Mouse (Mus musculus): Measurements from ENCODE around the gene Abca16. TPM values are rescaled to one million over a fixed set of nuclear protein-coding genes. Genes with fewer than 3 reads are reported as not detected.

Abca16 gene
- polyA plus RNA-seq, 1 experiment, result not detected

GRCm38 (mm10) chr7:120504663-120504979, 95.2 kb downstream of the Abca16 start:
- Histone ChIP-seq H3K79me2 (ENCODE audit: control insufficient read depth, insufficient read depth) (no peaks in the 10 kb centered on the region), H3ac (ENCODE audit: control insufficient read depth, insufficient read length, low read depth) (no peak overlapping the region), H3K79me3 (ENCODE audit: low read depth) (no peaks in the 10 kb centered on the region), H3K4me3 (ENCODE audit: insufficient read depth, poor library complexity, severe bottlenecking) (no peak overlapping the region), H3K27me3 (ENCODE audit: control insufficient read depth, insufficient read depth, insufficient read length) (no peaks in the 10 kb centered on the region), H3K36me3 (ENCODE audit: control insufficient read depth, insufficient read depth) (no peaks in the 10 kb centered on the region)
- TF ChIP-seq USF1 (IDR thresholded peaks at IDR 0.05; ENCODE audit: low read depth) (no peak), CTCF (IDR thresholded peaks at IDR 0.05; ENCODE audit: control insufficient read depth, insufficient read depth, insufficient read length) (no peak), FOSL1 (IDR thresholded peaks at IDR 0.05; ENCODE audit: insufficient read depth, low read length, poor library complexity, severe bottlenecking) (no peak), MYOD1 (IDR thresholded peaks at IDR 0.05; ENCODE audit: control insufficient read depth, insufficient read length, low read depth) (no peak), CEBPB (IDR thresholded peaks at IDR 0.05; ENCODE audit: low read depth) (no peak), MYOG (IDR thresholded peaks at IDR 0.05; ENCODE audit: control insufficient read depth, extremely low read depth, insufficient read length) (no peak), MAX (IDR thresholded peaks at IDR 0.05) (no peak)

- Histone ChIP-seq H3ac (ENCODE audit: control insufficient read depth, insufficient read length, low read depth) (no peak overlapping the region), H3K4me3 (ENCODE audit: insufficient read depth, poor library complexity, severe bottlenecking) (no peak overlapping the region), H3K79me2 (ENCODE audit: control insufficient read depth, insufficient read depth) (no peaks in the 10 kb centered on the region), H3K36me3 (ENCODE audit: control insufficient read depth, insufficient read depth) (no peaks in the 10 kb centered on the region), H3K27me3 (ENCODE audit: control insufficient read depth, insufficient read depth, insufficient read length) (no peaks in the 10 kb centered on the region), H3K79me3 (ENCODE audit: low read depth) (no peaks in the 10 kb centered on the region)
- TF ChIP-seq USF1 (IDR thresholded peaks at IDR 0.05; ENCODE audit: low read depth), result no peak
- no peak for TF ChIP-seq MAX (IDR thresholded peaks at IDR 0.05)
- no peak for TF ChIP-seq MYOD1 (IDR thresholded peaks at IDR 0.05; ENCODE audit: control insufficient read depth, insufficient read length, low read depth)
- TF ChIP-seq CTCF (IDR thresholded peaks at IDR 0.05; ENCODE audit: control insufficient read depth, insufficient read depth, insufficient read length), result no peak
- no peak for TF ChIP-seq FOSL1 (IDR thresholded peaks at IDR 0.05; ENCODE audit: insufficient read depth, low read length, poor library complexity, severe bottlenecking)
- no peak for TF ChIP-seq MYOG (IDR thresholded peaks at IDR 0.05; ENCODE audit: control insufficient read depth, extremely low read depth, insufficient read length)
- TF ChIP-seq CEBPB (IDR thresholded peaks at IDR 0.05; ENCODE audit: low read depth), result no peak
These were observed 125.4 kb downstream of the Abca16 start for GRCm38 (mm10) chr7:120534805-120535204.

- Histone ChIP-seq H3K79me2 (ENCODE audit: control insufficient read depth, insufficient read depth) (no peaks in the 10 kb centered on the region), H3ac (ENCODE audit: control insufficient read depth, insufficient read length, low read depth) (no peak overlapping the region), H3K4me3 (ENCODE audit: insufficient read depth, poor library complexity, severe bottlenecking) (no peak overlapping the region), H3K36me3 (ENCODE audit: control insufficient read depth, insufficient read depth) (no peaks in the 10 kb centered on the region), H3K79me3 (ENCODE audit: low read depth) (no peaks in the 10 kb centered on the region), H3K27me3 (ENCODE audit: control insufficient read depth, insufficient read depth, insufficient read length) (no peaks in the 10 kb centered on the region)
- TF ChIP-seq CEBPB (IDR thresholded peaks at IDR 0.05; ENCODE audit: low read depth), result no peak
These were observed 143.2 kb downstream of the Abca16 start for GRCm38 (mm10) chr7:120552479-120553180.

GRCm38 (mm10) chr7:120553181-120553551, 143.7 kb downstream of the Abca16 start:
- no peak overlapping the region for H3ac ChIP-seq (ENCODE audit: control insufficient read depth, insufficient read length, low read depth)
- no peaks in the 10 kb centered on the region for H3K27me3 ChIP-seq (ENCODE audit: control insufficient read depth, insufficient read depth, insufficient read length)
- no peaks in the 10 kb centered on the region for H3K79me2 ChIP-seq (ENCODE audit: control insufficient read depth, insufficient read depth)
- H3K79me3 ChIP-seq (ENCODE audit: low read depth), result no peaks in the 10 kb centered on the region
- TF ChIP-seq CEBPB (IDR thresholded peaks at IDR 0.05; ENCODE audit: low read depth) (no peak), FOSL1 (IDR thresholded peaks at IDR 0.05; ENCODE audit: insufficient read depth, low read length, poor library complexity, severe bottlenecking) (no peak), CTCF (IDR thresholded peaks at IDR 0.05; ENCODE audit: control insufficient read depth, insufficient read depth, insufficient read length) (no peak), MAX (IDR thresholded peaks at IDR 0.05) (no peak), MYOD1 (IDR thresholded peaks at IDR 0.05; ENCODE audit: control insufficient read depth, insufficient read length, low read depth) (no peak), MYOG (IDR thresholded peaks at IDR 0.05; ENCODE audit: control insufficient read depth, extremely low read depth, insufficient read length) (no peak), USF1 (IDR thresholded peaks at IDR 0.05; ENCODE audit: low read depth) (no peak)
- H3K4me3 ChIP-seq (ENCODE audit: insufficient read depth, poor library complexity, severe bottlenecking), result no peak overlapping the region
- no peaks in the 10 kb centered on the region for H3K36me3 ChIP-seq (ENCODE audit: control insufficient read depth, insufficient read depth)

GRCm38 (mm10) chr7:120567366-120567765, 157.9 kb downstream of the Abca16 start:
- Histone ChIP-seq H3K79me2 (ENCODE audit: control insufficient read depth, insufficient read depth) (no peaks in the 10 kb centered on the region), H3ac (ENCODE audit: control insufficient read depth, insufficient read length, low read depth) (no peak overlapping the region), H3K36me3 (ENCODE audit: control insufficient read depth, insufficient read depth) (no peaks in the 10 kb centered on the region), H3K27me3 (ENCODE audit: control insufficient read depth, insufficient read depth, insufficient read length) (peaks cover 6% of the 10 kb centered on the region), H3K4me3 (ENCODE audit: insufficient read depth, poor library complexity, severe bottlenecking) (no peak overlapping the region), H3K79me3 (ENCODE audit: low read depth) (no peaks in the 10 kb centered on the region)
- no peak for TF ChIP-seq MYOG (IDR thresholded peaks at IDR 0.05; ENCODE audit: control insufficient read depth, extremely low read depth, insufficient read length)

- Histone ChIP-seq H3ac (ENCODE audit: control insufficient read depth, insufficient read length, low read depth) (no peak overlapping the region), H3K4me3 (ENCODE audit: insufficient read depth, poor library complexity, severe bottlenecking) (no peak overlapping the region), H3K36me3 (ENCODE audit: control insufficient read depth, insufficient read depth) (no peaks in the 10 kb centered on the region), H3K27me3 (ENCODE audit: control insufficient read depth, insufficient read depth, insufficient read length) (no peaks in the 10 kb centered on the region), H3K79me3 (ENCODE audit: low read depth) (no peaks in the 10 kb centered on the region), H3K79me2 (ENCODE audit: control insufficient read depth, insufficient read depth) (no peaks in the 10 kb centered on the region)
- TF ChIP-seq FOSL1 (IDR thresholded peaks at IDR 0.05; ENCODE audit: insufficient read depth, low read length, poor library complexity, severe bottlenecking), result no peak
- no peak for TF ChIP-seq USF1 (IDR thresholded peaks at IDR 0.05; ENCODE audit: low read depth)
- no peak for TF ChIP-seq MAX (IDR thresholded peaks at IDR 0.05)
- TF ChIP-seq MYOG (IDR thresholded peaks at IDR 0.05; ENCODE audit: control insufficient read depth, extremely low read depth, insufficient read length), result no peak
- TF ChIP-seq MYOD1 (IDR thresholded peaks at IDR 0.05; ENCODE audit: control insufficient read depth, insufficient read length, low read depth), result no peak
These were observed 167.1 kb downstream of the Abca16 start for GRCm38 (mm10) chr7:120576520-120576919.

Other genes with a start within 250 kb of the Abca16 start
- not detected for gene Anks4b, start 235.8 kb upstream of the Abca16 start, polyA plus RNA-seq (2012; fragmentation: generic; extraction: Trizol)
- not detected for gene Crym, start 207.5 kb upstream of the Abca16 start, polyA plus RNA-seq (2012; fragmentation: generic; extraction: Trizol)
- gene Abca14, start 205.7 kb upstream of the Abca16 start, polyA plus RNA-seq (2012; fragmentation: generic; extraction: Trizol), result not detected
- gene Abca15, start 81.0 kb upstream of the Abca16 start, polyA plus RNA-seq (2012; fragmentation: generic; extraction: Trizol), result not detected
- 109 TPM for gene Uqcrc2, start 225.5 kb downstream of the Abca16 start, polyA plus RNA-seq (2012; fragmentation: generic; extraction: Trizol)